Mouse (Mus musculus): ENCODE measurements at regions not wholly inside any gene's neighbourhood (a gene's known extent, or its start where the extent isn't known, plus 50 kb on each side); places are given as distances from the start of the nearest gene placed in this dataset.

- TF ChIP-seq EP300 (IDR thresholded peaks at IDR 0.05; ENCODE audit: insufficient read depth, low read depth, low read length) (no peak), CTCF (IDR thresholded peaks at IDR 0.05; ENCODE audit: low read depth, low read length) (no peak)
Measured at GRCm38 (mm10) chr16:67968311-67969145, 347.8 kb upstream of the Cadm2 start.

All from ES-Bruce4 (cell line).